Mouse (Mus musculus) liver, embryonic 15.5 days (tissue): Measurements from ENCODE around the gene T2. TPM values are rescaled to one million over a fixed set of nuclear protein-coding genes. Genes with fewer than 3 reads are reported as not detected.
A peak's percentile ranks its signal among the peaks of the same experiment; 100 is the strongest.

Experiments
- ATAC-seq: fragments of 200-750 bp; cut with Nextera tagmentation; 2 replicates; pipeline ENCODE4 v1.8.0; 2017; ENCODE audit warnings: moderate number of reproducible peaks, mild to moderate bottlenecking, moderate library complexity; ENCODE audit not compliant: insufficient read depth
- H3K27ac ChIP-seq: fragments of 300-500 bp; sonication (generic); replicated peaks from 2 replicates; pipeline ENCODE4 v1.5.1; 2015; ENCODE audit warnings: mild to moderate bottlenecking, inconsistent platforms
- H3K27me3 ChIP-seq: fragments of 300-500 bp; sonication (generic); 2 replicates; pipeline ENCODE4 v1.6.1; 2015; ENCODE audit warnings: mild to moderate bottlenecking, inconsistent platforms
- H3K36me3 ChIP-seq: fragments of 300-500 bp; sonication (generic); replicated peaks from 2 replicates; pipeline ENCODE4 v1.6.1; 2015; ENCODE audit warnings: moderate library complexity, mild to moderate bottlenecking, inconsistent platforms
- H3K4me1 ChIP-seq: fragments of 300-500 bp; sonication (generic); replicated peaks from 2 replicates; pipeline ENCODE4 v1.6.1; 2015; ENCODE audit warnings: inconsistent platforms
- H3K4me2 ChIP-seq: fragments of 300-500 bp; sonication (generic); 2 replicates; pipeline ENCODE4 v1.6.1; 2015; ENCODE audit warnings: moderate library complexity, mild to moderate bottlenecking, inconsistent platforms
- H3K4me3 ChIP-seq: fragments of 300-500 bp; sonication (generic); replicated peaks from 2 replicates; pipeline ENCODE4 v1.5.1; 2015; ENCODE audit warnings: mild to moderate bottlenecking, inconsistent platforms
- H3K9ac ChIP-seq: fragments of 300-500 bp; sonication (generic); 2 replicates; pipeline ENCODE4 v1.6.1; 2015; ENCODE audit warnings: moderate library complexity, mild to moderate bottlenecking, inconsistent platforms
- H3K9me3 ChIP-seq: fragments of 300-500 bp; sonication (generic); replicated peaks from 2 replicates; pipeline ENCODE4 v1.6.1; 2016; ENCODE audit warnings: inconsistent platforms
- WGBS: fragments of 180-500 bp; shearing (Covaris S2); methylation state at CpG from one replicate; pipeline ENCODE4 v1.1.7; 2015; ENCODE audit warnings: mixed read lengths; ENCODE audit not compliant: insufficient replicate concordance; 5-methylcytosine and 5-hydroxymethylcytosine counted together
- polyA plus RNA-seq: library from polyadenylated mRNA; unstranded; fragments of >200 nt; fragmentation: Nextera tagmentation; extraction: Ambion mirVana; gene quantifications from 2 replicates; pipeline ENCODE4 v1.2.1, GENCODE M21; 2015

Gene T2
- polyA plus RNA-seq, 1 experiment from 2014 or later: not detected

GRCm38 (mm10) chr17:8340407-8341359 is 15.1 kb upstream of the T2 start:
- no peak for ATAC-seq
- WGBS: under 1% methylated on average over 80 of the region's 92 CpGs
- Histone ChIP-seq H3K9me3 (no peaks in the 10 kb centered on the region), H3K36me3 (no peaks in the 10 kb centered on the region), H3K4me2 (peak overlapping the region; percentile 56), H3K27ac (no peak overlapping the region), H3K9ac (no peak overlapping the region), H3K4me1 (peaks cover 8% of the 10 kb centered on the region), H3K27me3 (peaks cover 59% of the 10 kb centered on the region), H3K4me3 (peak overlapping the region; percentile 29)

GRCm38 (mm10) chr17:8341360-8341963 is 14.3 kb upstream of the T2 start:
- H3K27ac ChIP-seq: no peak overlapping the region
- peaks cover 59% of the 10 kb centered on the region for H3K27me3 ChIP-seq
- WGBS: 17% methylated on average over 43 of the region's 46 CpGs
- H3K4me2 ChIP-seq: peak overlapping the region; percentile 56
- ATAC-seq: no peak
- H3K9ac ChIP-seq: no peak overlapping the region
- no peaks in the 10 kb centered on the region for H3K9me3 ChIP-seq
- H3K36me3 ChIP-seq: no peaks in the 10 kb centered on the region
- H3K4me1 ChIP-seq: peaks cover 8% of the 10 kb centered on the region
- peak overlapping the region; percentile 29; the same call in 1 of the 2 replicates for H3K4me3 ChIP-seq

- H3K27me3 ChIP-seq: peaks cover 59% of the 10 kb centered on the region
Measured at GRCm38 (mm10) chr17:8342706-8343105, 13.1 kb upstream of the T2 start.

GRCm38 (mm10) chr17:8343416-8343815 is 12.4 kb upstream of the T2 start:
- Histone ChIP-seq H3K4me2 (no peak overlapping the region), H3K9ac (no peak overlapping the region), H3K4me3 (no peak overlapping the region), H3K36me3 (no peaks in the 10 kb centered on the region), H3K4me1 (peaks cover 8% of the 10 kb centered on the region), H3K27me3 (peaks cover 51% of the 10 kb centered on the region), H3K9me3 (no peaks in the 10 kb centered on the region), H3K27ac (no peak overlapping the region)
- no peak for ATAC-seq
- WGBS: 69% methylated on average over 6 of the region's 6 CpGs

More at GRCm38 (mm10) chr17:8342706-8343105, 13.1 kb upstream of the T2 start:
- Histone ChIP-seq H3K4me3 (no peak overlapping the region), H3K9me3 (no peaks in the 10 kb centered on the region), H3K4me1 (peaks cover 8% of the 10 kb centered on the region), H3K36me3 (no peaks in the 10 kb centered on the region), H3K4me2 (no peak overlapping the region), H3K27ac (no peak overlapping the region), H3K9ac (no peak overlapping the region)
- no peak for ATAC-seq
- WGBS: 12% methylated on average over 5 of the region's 5 CpGs

- Histone ChIP-seq H3K4me3 (no peak overlapping the region), H3K4me1 (no peaks in the 10 kb centered on the region), H3K4me2 (no peak overlapping the region), H3K9ac (no peak overlapping the region), H3K27ac (no peak overlapping the region), H3K9me3 (no peaks in the 10 kb centered on the region), H3K36me3 (no peaks in the 10 kb centered on the region), H3K27me3 (peaks cover 7% of the 10 kb centered on the region; the same call in 1 of the 2 replicates)
- no peak for ATAC-seq
- WGBS: 61% methylated on average over 5 of the region's 5 CpGs
Measured at GRCm38 (mm10) chr17:8347765-8348285, 8.0 kb upstream of the T2 start.

GRCm38 (mm10) chr17:8348941-8349340 is 6.9 kb upstream of the T2 start:
- Histone ChIP-seq H3K4me3 (no peak overlapping the region), H3K4me1 (no peaks in the 10 kb centered on the region), H3K27ac (no peak overlapping the region), H3K9ac (no peak overlapping the region), H3K4me2 (no peak overlapping the region), H3K9me3 (no peaks in the 10 kb centered on the region), H3K36me3 (no peaks in the 10 kb centered on the region), H3K27me3 (no peaks in the 10 kb centered on the region; the same call in 1 of the 2 replicates)
- no peak for ATAC-seq
- WGBS: 54% methylated on average over 4 of the region's 4 CpGs

GRCm38 (mm10) chr17:8351088-8351487 is 4.7 kb upstream of the T2 start:
- Histone ChIP-seq H3K9ac (no peak overlapping the region), H3K4me1 (no peaks in the 10 kb centered on the region), H3K27ac (no peak overlapping the region), H3K36me3 (no peaks in the 10 kb centered on the region), H3K9me3 (no peaks in the 10 kb centered on the region), H3K27me3 (no peaks in the 10 kb centered on the region), H3K4me2 (no peak overlapping the region), H3K4me3 (no peak overlapping the region)
- 60% methylated on average over 7 of the region's 7 CpGs for WGBS
- no peak for ATAC-seq

- Histone ChIP-seq H3K9ac (no peak overlapping the region), H3K36me3 (no peaks in the 10 kb centered on the region), H3K27me3 (peaks cover 7% of the 10 kb centered on the region; the same call in 1 of the 2 replicates), H3K4me1 (no peaks in the 10 kb centered on the region), H3K9me3 (no peaks in the 10 kb centered on the region), H3K4me2 (no peak overlapping the region), H3K27ac (no peak overlapping the region), H3K4me3 (no peak overlapping the region)
- ATAC-seq: no peak
- 65% methylated on average over 6 of the region's 6 CpGs for WGBS
Measured at GRCm38 (mm10) chr17:8357498-8357897, 1.7 kb downstream of the T2 start.

- Histone ChIP-seq H3K27ac (no peak overlapping the region), H3K36me3 (no peaks in the 10 kb centered on the region), H3K9ac (no peak overlapping the region), H3K4me3 (no peak overlapping the region), H3K4me2 (no peak overlapping the region), H3K4me1 (no peaks in the 10 kb centered on the region), H3K9me3 (no peaks in the 10 kb centered on the region), H3K27me3 (peaks cover 9% of the 10 kb centered on the region; the same call in 1 of the 2 replicates)
- no peak for ATAC-seq
- 67% methylated on average over 5 of the region's 5 CpGs for WGBS
Measured at GRCm38 (mm10) chr17:8360876-8361275, 5.1 kb downstream of the T2 start.

- H3K4me1 ChIP-seq: no peaks in the 10 kb centered on the region
- H3K9me3 ChIP-seq: no peaks in the 10 kb centered on the region
- 62% methylated on average over 10 of the region's 10 CpGs for WGBS
- peaks cover 9% of the 10 kb centered on the region; the same call in 1 of the 2 replicates for H3K27me3 ChIP-seq
- ATAC-seq: no peak
- no peak overlapping the region for H3K4me3 ChIP-seq
- no peaks in the 10 kb centered on the region for H3K36me3 ChIP-seq
- no peak overlapping the region for H3K27ac ChIP-seq
- H3K9ac ChIP-seq: no peak overlapping the region
- no peak overlapping the region for H3K4me2 ChIP-seq
Measured at GRCm38 (mm10) chr17:8361281-8362103, 5.7 kb downstream of the T2 start.
